Comparison of ENCODE assay signal across 14 mouse cellular contexts in the genomic region with DNA sequence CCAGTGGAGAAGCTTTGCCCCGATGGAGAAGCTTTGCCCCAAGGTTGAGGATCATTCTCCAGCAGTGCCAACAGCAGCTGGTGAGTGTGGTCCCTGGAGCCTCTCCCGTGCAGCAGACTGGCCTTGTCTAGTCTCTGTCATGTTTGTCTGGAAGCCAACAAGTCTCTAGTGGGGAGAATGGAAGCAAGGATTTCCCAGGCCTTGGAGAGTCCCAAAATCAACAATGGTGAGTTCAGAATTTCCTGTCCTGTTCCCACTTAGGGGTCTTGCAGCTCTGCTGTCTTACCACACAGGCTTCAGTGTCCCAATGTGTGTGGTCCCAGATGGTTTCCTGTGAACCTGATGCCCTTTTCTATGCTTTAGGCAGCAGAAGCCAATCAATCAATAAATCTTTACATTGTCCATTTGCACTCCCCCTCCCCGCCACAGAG. TPM values are rescaled to one million over a fixed set of nuclear protein-coding genes. Genes with fewer than 3 reads are reported as not detected.
A peak's percentile ranks its signal among the peaks of the same experiment; 100 is the strongest.
DNase-seq lines count a peak whose midpoint lies in the region; ATAC-seq and TF ChIP-seq lines count a peak whose summit lies in the region.
"Had no signal": no experiment of that assay in that cellular context is flagged by ENCODE, and none has a peak within 500 bp of the region (broad histone marks: within the 10 kb centered on the region; RNA-seq: fewer than 3 reads in every experiment).

No protein-coding gene starts in this region.

- H3K9me3 ChIP-seq in kidney, embryonic 16.5 days (ENCODE audit: low read length): no peaks in the 10 kb centered on the region
- no peaks in the 10 kb centered on the region for H3K9me3 ChIP-seq in lung, postnatal 0 days (ENCODE audit: low read length)
- H3K9me3 ChIP-seq in heart, embryonic 16.5 days (replicated peaks; ENCODE audit: control insufficient read depth, low read length): no peaks in the 10 kb centered on the region
- no peaks in the 10 kb centered on the region for H3K9me3 ChIP-seq in stomach, embryonic 15.5 days
- H3K9me3 ChIP-seq: liver, embryonic 15.5 days; midbrain, embryonic 10.5 days had no signal

- TF ChIP-seq CTCF in lung, postnatal 0 days (IDR thresholded peaks at IDR 0.05): no peak

- WGBS in kidney, embryonic 16.5 days: 60% methylated on average over 3 of the region's 3 CpGs
- WGBS in lung, postnatal 0 days: 30% methylated on average over 3 of the region's 3 CpGs
- WGBS in heart, embryonic 16.5 days: 48% methylated on average over 3 of the region's 3 CpGs
- 40% methylated on average over 3 of the region's 3 CpGs for WGBS in stomach, embryonic 15.5 days

- TF ChIP-seq EP300 in lung, postnatal 0 days (IDR thresholded peaks at IDR 0.05): 0 out of 2 replicates have a peak, but pooled peaks have one; percentile 25

- H3K9ac ChIP-seq in kidney, embryonic 16.5 days (replicated peaks; ENCODE audit: low read length): no peak overlapping the region
- H3K9ac ChIP-seq in lung, postnatal 0 days (replicated peaks; ENCODE audit: low read depth): no peak overlapping the region
- H3K9ac ChIP-seq in heart, embryonic 16.5 days (ENCODE audit: low read length): no peak overlapping the region
- no peak overlapping the region for H3K9ac ChIP-seq in stomach, embryonic 15.5 days
- H3K9ac ChIP-seq: liver, embryonic 15.5 days had no signal

- H3K4me3 ChIP-seq in kidney, embryonic 16.5 days (ENCODE audit: low read length): no peak overlapping the region
- no peak overlapping the region for H3K4me3 ChIP-seq in lung, postnatal 0 days (ENCODE audit: low read depth, low read length)
- no peak overlapping the region for H3K4me3 ChIP-seq in heart, embryonic 16.5 days (ENCODE audit: low read length)
- no peak overlapping the region for H3K4me3 ChIP-seq in stomach, embryonic 15.5 days (replicated peaks)
- H3K4me3 ChIP-seq: liver, embryonic 15.5 days; midbrain, embryonic 10.5 days; myocyte had no signal

- no peaks in the 10 kb centered on the region for H3K27me3 ChIP-seq in kidney, embryonic 16.5 days (ENCODE audit: insufficient read depth, low read length)
- H3K27me3 ChIP-seq in lung, postnatal 0 days (replicated peaks; ENCODE audit: insufficient read depth, low read length): no peaks in the 10 kb centered on the region
- no peaks in the 10 kb centered on the region for H3K27me3 ChIP-seq in heart, embryonic 16.5 days (ENCODE audit: control insufficient read depth, insufficient read depth, low read length)
- H3K27me3 ChIP-seq in stomach, embryonic 15.5 days (replicated peaks): no peaks in the 10 kb centered on the region
- H3K27me3 ChIP-seq: liver, embryonic 15.5 days had no signal

- DNase-seq in kidney, adult 18-20 months: no peak
- DNase-seq in lung, postnatal 0 days (ENCODE audit: low spot score): peak; percentile 50
- DNase-seq in lung, postnatal 36 days: no peak
- DNase-seq: cerebellum, adult 11 months; right cerebral cortex, postnatal 25 days; thymus, postnatal 14 days had no signal

- peak; percentile 52; the same call in 1 of the 2 replicates for ATAC-seq in kidney, embryonic 16.5 days (ENCODE audit: low FRiP score, low TSS enrichment)
- ATAC-seq in lung, postnatal 0 days: peak; percentile 15; the same call in 1 of the 2 replicates
- 0 out of 2 replicates have a peak, but pooled peaks have one; percentile 35 for ATAC-seq in heart, embryonic 16.5 days (replicated peaks; ENCODE audit: extremely low read depth, insufficient read depth, low FRiP score)
- peak; percentile 23; the same call in 1 of the 2 replicates for ATAC-seq in stomach, embryonic 15.5 days (ENCODE audit: insufficient read depth, low FRiP score, low read depth)
- ATAC-seq in activated CD4-positive, CD25-positive, alpha-beta regulatory T cell, adult 4 months: no peak
- ATAC-seq: forebrain, embryonic 14.5 days had no signal

- H3K4me2 ChIP-seq in kidney, embryonic 16.5 days (replicated peaks; ENCODE audit: low read depth, low read length): no peak overlapping the region
- H3K4me2 ChIP-seq in lung, postnatal 0 days (replicated peaks; ENCODE audit: low read depth, low read length): no peak overlapping the region
- H3K4me2 ChIP-seq in heart, embryonic 16.5 days (ENCODE audit: low read depth, low read length): no peak overlapping the region
- no peak overlapping the region for H3K4me2 ChIP-seq in stomach, embryonic 15.5 days
- H3K4me2 ChIP-seq: liver, embryonic 15.5 days had no signal

- peak overlapping the region; percentile 63 for H3K27ac ChIP-seq in kidney, embryonic 16.5 days (ENCODE audit: low read length)
- peak overlapping the region; percentile 43; the same call in 1 of the 2 replicates for H3K27ac ChIP-seq in lung, postnatal 0 days (ENCODE audit: low read length)
- no peak overlapping the region for H3K27ac ChIP-seq in heart, embryonic 16.5 days (ENCODE audit: low read length)
- peak overlapping the region; percentile 5; the same call in 1 of the 2 replicates for H3K27ac ChIP-seq in stomach, embryonic 15.5 days
- H3K27ac ChIP-seq: liver, embryonic 15.5 days; midbrain, embryonic 10.5 days had no signal

- no peaks in the 10 kb centered on the region for H3K36me3 ChIP-seq in kidney, embryonic 16.5 days (ENCODE audit: insufficient read depth, low read length)
- no peaks in the 10 kb centered on the region for H3K36me3 ChIP-seq in lung, postnatal 0 days (ENCODE audit: insufficient read depth, low read length)
- no peaks in the 10 kb centered on the region for H3K36me3 ChIP-seq in heart, embryonic 16.5 days (ENCODE audit: control insufficient read depth, insufficient read depth)
- no peaks in the 10 kb centered on the region for H3K36me3 ChIP-seq in stomach, embryonic 15.5 days
- H3K36me3 ChIP-seq: liver, embryonic 15.5 days; midbrain, embryonic 10.5 days had no signal

- peaks cover 5% of the 10 kb centered on the region; the same call in 1 of the 2 replicates for H3K4me1 ChIP-seq in kidney, embryonic 16.5 days (ENCODE audit: insufficient read depth, low read length)
- no peaks in the 10 kb centered on the region for H3K4me1 ChIP-seq in lung, postnatal 0 days (ENCODE audit: insufficient read depth, low read depth, low read length)
- H3K4me1 ChIP-seq in heart, embryonic 16.5 days (ENCODE audit: control insufficient read depth, insufficient read depth, low read length): peaks cover 15% of the 10 kb centered on the region
- H3K4me1 ChIP-seq in stomach, embryonic 15.5 days: no peaks in the 10 kb centered on the region
- H3K4me1 ChIP-seq: liver, embryonic 15.5 days had no signal

RNA-seq across cellular contexts. Expression of a gene that starts 56.6 kb away (rescaled TPM):
- 5.9 and 7.3 TPM in 2 replicates for polyA plus RNA-seq in kidney, embryonic 16.5 days (2015; fragmentation: Nextera tagmentation; extraction: Ambion mirVana)
- polyA plus RNA-seq in lung, postnatal 0 days (2015; fragmentation: Nextera tagmentation; extraction: Ambion mirVana): 48.4 and 62.8 TPM in 2 replicates
- 3.6 and 11.6 TPM in 2 replicates for polyA plus RNA-seq in heart, embryonic 16.5 days (2015; fragmentation: Nextera tagmentation; extraction: Ambion mirVana)
- 21.0 and 22.3 TPM in 2 replicates for polyA plus RNA-seq in stomach, embryonic 15.5 days (2015; fragmentation: Nextera tagmentation; extraction: Ambion mirVana)
- 1 to 10 TPM; 1.0 to 1.2 TPM for polyA plus RNA-seq in activated CD4-positive, CD25-positive, alpha-beta regulatory T cell, adult 4 months (2017; shearing (Covaris generic))
